Mouse (Mus musculus) ES-E14 (cell line): ENCODE data around the gene Olfr211. TPM values are rescaled to one million over a fixed set of nuclear protein-coding genes. Genes with fewer than 3 reads are reported as not detected.
A peak's percentile ranks its signal among the peaks of the same experiment; 100 is the strongest.

Source experiments
- DNase-seq: peaks from one replicate; pipeline ENCODE4 v3.0.0-alpha.2; 2013; ENCODE audit warnings: low read depth, low spot score
- H3K27ac ChIP-seq: 2 replicates; pipeline ENCODE4 v1.5.1; 2012; ENCODE audit warnings: low read depth, mild to moderate bottlenecking, low read length, moderate library complexity, mixed read lengths; ENCODE audit not compliant: poor library complexity, insufficient read depth, severe bottlenecking
- H3K36me3 ChIP-seq: 2 replicates; pipeline ENCODE4 v1.6.1; 2012; ENCODE audit warnings: mild to moderate bottlenecking, low read length, moderate library complexity, mixed read lengths; ENCODE audit not compliant: control insufficient read depth, poor library complexity, insufficient read depth, severe bottlenecking
- H3K4me1 ChIP-seq, 2 experiments: fragments of 150-350 bp in 1 of 2; sonication (generic) in 1 of 2; 2 replicates each; pipeline ENCODE4 v1.6.1; 2012; ENCODE audit warnings: low read length in 2 of 2, mild to moderate bottlenecking in 1 of 2, mixed read lengths in 1 of 2; ENCODE audit not compliant: control insufficient read depth in 2 of 2, insufficient read depth in 2 of 2, poor library complexity in 1 of 2
- H3K4me3 ChIP-seq, 2 experiments: fragments of 150-350 bp in 1 of 2; sonication (generic) in 1 of 2; 2 replicates each; pipeline ENCODE4 v1.5.1; 2012; ENCODE audit warnings: low read length in 2 of 2, low read depth in 1 of 2, mild to moderate bottlenecking in 1 of 2, mixed read lengths in 1 of 2; ENCODE audit not compliant: insufficient read depth in 1 of 2, poor library complexity in 1 of 2, severe bottlenecking in 1 of 2
- H3K9ac ChIP-seq: 2 replicates; pipeline ENCODE4 v1.6.1; 2012; ENCODE audit warnings: low read depth, mild to moderate bottlenecking, low read length, mixed read lengths; ENCODE audit not compliant: poor library complexity, insufficient read depth, severe bottlenecking
- H3K9me3 ChIP-seq: fragments of 150-350 bp; sonication (generic); 2 replicates; pipeline ENCODE4 v1.6.1; 2012; ENCODE audit warnings: low read depth, mild to moderate bottlenecking, low read length; ENCODE audit not compliant: control insufficient read depth, insufficient read depth
- CHD2 ChIP-seq: IDR thresholded peaks from 2 replicates; pipeline ENCODE4 v1.6.1; 2014; ENCODE audit warnings: mild to moderate bottlenecking, low read depth, low read length, inconsistent platforms
- HCFC1 ChIP-seq: IDR thresholded peaks from 2 replicates; pipeline ENCODE4 v1.6.1; 2012; ENCODE audit warnings: low read length, inconsistent platforms, borderline replicate concordance; ENCODE audit not compliant: insufficient read depth
- MAFK ChIP-seq: IDR thresholded peaks from 2 replicates; pipeline ENCODE4 v1.6.1; 2014; ENCODE audit warnings: mild to moderate bottlenecking, low read depth, low read length, inconsistent platforms; ENCODE audit not compliant: insufficient read depth
- ZC3H11A ChIP-seq: IDR thresholded peaks from 2 replicates; pipeline ENCODE4 v1.6.1; 2012; ENCODE audit warnings: low read depth, mild to moderate bottlenecking, inconsistent platforms, low read length, borderline replicate concordance
- ZNF384 ChIP-seq: IDR thresholded peaks from 2 replicates; pipeline ENCODE4 v1.6.1; 2012; ENCODE audit warnings: low read depth, low read length, inconsistent platforms
- in situ Hi-C, 2 experiments: fragments of 600-800 bp; cut with MboI; formaldehyde crosslinking; loops; one replicate each; pipeline ENCODE4 v1.15.1; 2025; ENCODE audit warnings: low sequenced_read_pairs in 2 of 2, inconsistent platforms in 1 of 2; ENCODE audit not compliant: unreplicated experiment in 2 of 2
- total RNA-seq: library from RNA; depleted of rRNA; stranded (reverse); fragments of 300-350 nt; gene quantifications from 2 replicates; pipeline ENCODE4 v1.2.3, GENCODE M21; 2012

Olfr211 gene
- total RNA-seq, 1 experiment: not detected

DNA sequence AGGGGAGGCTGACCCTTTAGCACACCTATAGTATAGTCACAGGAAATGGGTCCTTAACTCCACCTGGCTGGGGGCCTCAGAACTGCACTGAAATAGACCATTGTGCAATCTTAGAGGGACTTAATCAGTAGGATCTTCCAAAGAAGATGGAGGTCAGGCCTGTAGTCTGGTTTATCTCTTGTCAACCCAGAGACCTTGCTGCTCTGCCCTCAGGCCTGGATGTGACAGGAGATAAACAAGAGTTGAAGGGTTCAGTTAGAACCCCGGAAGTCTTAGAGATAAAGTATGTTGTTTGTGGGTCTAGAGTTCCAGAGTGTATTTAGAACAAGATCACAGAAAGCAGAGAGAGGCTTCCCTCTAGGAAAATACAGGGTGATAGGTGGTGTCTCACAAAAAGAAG lies 32.4 kb upstream of the Olfr211 start:
- H3K9me3 ChIP-seq: no peaks in the 10 kb centered on the region
- TF ChIP-seq HCFC1 (no peak), ZC3H11A (no peak), ZNF384 (no peak), CHD2 (no peak), MAFK (no peak)
- H3K4me1 ChIP-seq: no peaks in the 10 kb centered on the region; a peak in 1 of 4 replicates
- no peak overlapping the region for H3K27ac ChIP-seq
- no peaks in the 10 kb centered on the region for H3K36me3 ChIP-seq
- H3K4me3 ChIP-seq: no peak overlapping the region
- no peak for DNase-seq
- no peak overlapping the region for H3K9ac ChIP-seq
- in situ Hi-C loops: no loop called here

DNA sequence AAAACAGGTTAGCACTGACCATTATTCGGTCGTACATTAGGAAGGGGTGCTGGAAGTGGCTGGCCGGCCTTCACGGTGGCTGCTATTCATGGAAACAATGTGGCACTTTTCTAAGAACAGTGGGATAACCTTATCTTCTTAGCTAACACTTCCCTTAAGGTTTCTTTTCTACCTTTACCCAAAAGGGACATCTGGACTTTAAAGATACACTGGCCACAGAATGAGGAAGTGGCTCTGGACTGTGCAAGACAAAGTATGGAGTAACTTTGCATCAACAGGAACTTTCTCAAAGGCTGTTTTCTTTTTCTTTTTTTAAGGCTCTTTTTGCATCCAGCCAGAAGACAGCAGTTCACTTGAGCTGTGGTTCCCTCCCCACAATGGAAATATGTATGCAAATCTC lies 30.2 kb upstream of the Olfr211 start:
- DNase-seq: no peak
- TF ChIP-seq MAFK (no peak), ZNF384 (no peak), HCFC1 (no peak), ZC3H11A (no peak), CHD2 (no peak)
- Histone ChIP-seq H3K9me3 (no peaks in the 10 kb centered on the region), H3K36me3 (no peaks in the 10 kb centered on the region), H3K4me1 (no peaks in the 10 kb centered on the region; a peak in 1 of 4 replicates), H3K9ac (no peak overlapping the region), H3K27ac (no peak overlapping the region), H3K4me3 (no peak overlapping the region)
- in situ Hi-C loops: no loop called here

DNA sequence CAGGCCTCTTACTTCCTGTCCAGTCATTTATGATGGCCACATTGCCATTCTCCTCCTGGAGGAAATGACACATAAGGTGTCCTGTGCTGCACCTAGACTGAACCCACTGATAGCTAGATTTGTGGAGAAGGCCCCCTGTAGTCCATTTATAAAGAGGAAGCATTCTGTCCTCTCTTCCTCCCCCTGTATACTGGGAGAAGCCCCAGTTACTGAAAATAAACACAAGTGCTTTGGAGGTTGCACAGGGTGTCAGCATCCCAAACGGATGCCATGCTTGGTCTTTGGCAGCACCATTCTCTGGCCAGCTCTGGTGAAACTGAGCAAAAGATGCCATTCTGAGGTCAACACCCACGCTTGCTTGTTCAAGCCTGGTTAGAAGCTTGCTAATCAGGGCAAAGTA lies 29.7 kb upstream of the Olfr211 start:
- TF ChIP-seq HCFC1 (no peak), CHD2 (no peak), ZNF384 (no peak), ZC3H11A (no peak), MAFK (no peak)
- no peak overlapping the region for H3K4me3 ChIP-seq
- no peak overlapping the region for H3K27ac ChIP-seq
- in situ Hi-C loops: no loop called here
- no peaks in the 10 kb centered on the region for H3K36me3 ChIP-seq
- H3K4me1 ChIP-seq: no peaks in the 10 kb centered on the region; a peak in 1 of 4 replicates
- H3K9ac ChIP-seq: no peak overlapping the region
- no peaks in the 10 kb centered on the region for H3K9me3 ChIP-seq
- DNase-seq: no peak

DNA sequence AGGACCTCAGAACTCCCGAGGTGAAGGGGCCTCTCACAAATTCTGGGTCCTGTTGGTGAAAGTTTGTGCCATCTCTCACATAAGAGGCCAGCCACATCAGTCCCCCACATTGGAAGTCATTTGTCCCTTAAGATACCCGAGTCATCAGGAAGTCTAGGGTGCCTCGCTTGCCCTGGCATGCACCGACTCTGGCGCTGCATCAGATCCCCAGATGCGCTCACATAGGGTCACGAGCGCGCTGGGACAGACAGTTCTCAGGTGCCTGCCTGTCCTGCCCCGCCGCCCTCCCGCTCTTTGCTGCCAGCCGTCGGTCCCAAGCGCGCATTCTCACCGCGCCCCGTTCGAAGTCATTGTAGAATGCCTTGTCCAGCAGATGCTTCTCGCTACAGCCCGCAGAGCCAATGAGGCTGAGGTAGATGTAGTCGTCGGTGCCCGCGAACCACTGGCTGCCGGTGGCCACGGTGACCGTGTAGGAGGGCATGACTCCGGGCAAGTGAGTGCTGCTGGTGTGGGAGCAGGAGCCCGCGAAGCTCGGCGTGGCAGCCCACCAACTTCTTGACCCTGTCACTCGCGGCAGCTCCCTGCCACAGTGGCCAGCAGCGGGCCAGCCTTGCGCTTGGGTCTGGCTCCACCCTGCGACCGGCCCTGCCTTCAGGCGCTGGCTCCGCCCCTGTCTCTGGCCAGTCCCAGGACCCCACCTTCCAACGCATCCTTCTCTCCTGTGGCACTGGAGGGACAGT lies 28.2 kb upstream of the Olfr211 start, which contains the start of gene Alox5:
Gene Alox5 (minus strand): TSS at position 635 of the 740 bp plus-strand sequence.
- no peak for DNase-seq
- no peaks in the 10 kb centered on the region; a peak in 1 of 4 replicates for H3K4me1 ChIP-seq
- TF ChIP-seq ZNF384 (no peak), HCFC1 (no peak), ZC3H11A (no peak), CHD2 (no peak), MAFK (no peak)
- peak within 1 kb of the TSS; percentile 55 to 65 for H3K4me3 ChIP-seq
- in situ Hi-C loops: no loop called here
- peak within 1 kb of the TSS; percentile 50; the same call in 1 of the 2 replicates for H3K9ac ChIP-seq
- no peaks in the 10 kb centered on the region for H3K36me3 ChIP-seq
- H3K27ac ChIP-seq: no peak within 1 kb of the TSS
- H3K9me3 ChIP-seq: no peaks in the 10 kb centered on the region
